Mouse (Mus musculus) intestine, embryonic 15.5 days (tissue): Measurements from ENCODE around the gene Olfr221. TPM values are rescaled to one million over a fixed set of nuclear protein-coding genes. Genes with fewer than 3 reads are reported as not detected.

ENCODE experiments used
- ATAC-seq: fragments of 200-750 bp; cut with Nextera tagmentation; 2 replicates; pipeline ENCODE4 v1.8.0; 2017; ENCODE audit warnings: moderate TSS enrichment, moderate library complexity
- H3K27ac ChIP-seq: fragments of 300-500 bp; sonication (generic); 2 replicates; pipeline ENCODE4 v1.5.1; 2015; ENCODE audit warnings: mild to moderate bottlenecking, inconsistent platforms
- H3K27me3 ChIP-seq: fragments of 300-500 bp; sonication (generic); replicated peaks from 2 replicates; pipeline ENCODE4 v1.6.1; 2015; ENCODE audit warnings: inconsistent platforms
- H3K36me3 ChIP-seq: fragments of 300-500 bp; sonication (generic); 2 replicates; pipeline ENCODE4 v1.6.1; 2015; ENCODE audit warnings: inconsistent platforms
- H3K4me1 ChIP-seq: fragments of 300-500 bp; sonication (generic); replicated peaks from 2 replicates; pipeline ENCODE4 v1.6.1; 2015; ENCODE audit warnings: inconsistent platforms
- H3K4me2 ChIP-seq: fragments of 300-500 bp; sonication (generic); replicated peaks from 2 replicates; pipeline ENCODE4 v1.6.1; 2015; ENCODE audit warnings: mild to moderate bottlenecking, inconsistent platforms
- H3K4me3 ChIP-seq: fragments of 300-500 bp; sonication (generic); replicated peaks from 2 replicates; pipeline ENCODE4 v1.5.1; 2015; ENCODE audit warnings: inconsistent platforms
- H3K9ac ChIP-seq: fragments of 300-500 bp; sonication (generic); 2 replicates; pipeline ENCODE4 v1.6.1; 2015; ENCODE audit warnings: inconsistent platforms
- H3K9me3 ChIP-seq: fragments of 300-500 bp; sonication (generic); 2 replicates; pipeline ENCODE4 v1.6.1; 2016; ENCODE audit warnings: inconsistent platforms
- WGBS: fragments of 180-500 bp; shearing (Covaris S2); methylation state at CpG from one replicate; pipeline ENCODE4 v1.1.7; 2015; 5-methylcytosine and 5-hydroxymethylcytosine counted together
- polyA plus RNA-seq: library from polyadenylated mRNA; unstranded; fragments of >200 nt; fragmentation: Nextera tagmentation; extraction: Ambion mirVana; gene quantifications from 2 replicates; pipeline ENCODE4 v1.2.1, GENCODE M21; 2015

Olfr221 gene
- polyA plus RNA-seq, 1 experiment from 2014 or later = not detected

DNA sequence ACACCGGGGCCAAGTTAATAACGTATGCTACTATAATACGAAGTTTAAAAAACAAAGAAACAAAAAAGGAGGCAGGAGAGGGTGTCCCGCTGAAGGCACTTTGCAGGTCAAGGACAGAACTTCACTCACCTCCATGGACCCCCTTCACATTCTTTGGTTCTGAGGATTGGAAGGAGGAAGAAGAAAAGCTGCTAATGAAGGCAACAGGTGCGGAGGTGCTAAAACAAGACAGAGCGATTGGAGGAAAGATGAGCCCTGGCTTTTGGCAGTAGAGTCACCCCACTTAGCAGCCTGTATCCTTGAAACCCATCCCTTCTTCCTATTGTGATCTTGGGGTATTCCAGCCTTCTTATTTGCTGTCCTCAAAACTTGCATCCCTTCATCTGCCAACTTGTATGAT, 32.4 kb downstream of the Olfr221 start:
- H3K4me2 ChIP-seq = no peak overlapping the region
- peaks cover 31% of the 10 kb centered on the region for H3K36me3 ChIP-seq
- H3K27me3 ChIP-seq = no peaks in the 10 kb centered on the region
- H3K9me3 ChIP-seq = no peaks in the 10 kb centered on the region
- no peak for ATAC-seq
- H3K4me1 ChIP-seq = peaks cover 22% of the 10 kb centered on the region
- 73% methylated on average over 6 of the region's 6 CpGs for WGBS
- no peak overlapping the region for H3K9ac ChIP-seq
- no peak overlapping the region for H3K27ac ChIP-seq
- no peak overlapping the region for H3K4me3 ChIP-seq

DNA sequence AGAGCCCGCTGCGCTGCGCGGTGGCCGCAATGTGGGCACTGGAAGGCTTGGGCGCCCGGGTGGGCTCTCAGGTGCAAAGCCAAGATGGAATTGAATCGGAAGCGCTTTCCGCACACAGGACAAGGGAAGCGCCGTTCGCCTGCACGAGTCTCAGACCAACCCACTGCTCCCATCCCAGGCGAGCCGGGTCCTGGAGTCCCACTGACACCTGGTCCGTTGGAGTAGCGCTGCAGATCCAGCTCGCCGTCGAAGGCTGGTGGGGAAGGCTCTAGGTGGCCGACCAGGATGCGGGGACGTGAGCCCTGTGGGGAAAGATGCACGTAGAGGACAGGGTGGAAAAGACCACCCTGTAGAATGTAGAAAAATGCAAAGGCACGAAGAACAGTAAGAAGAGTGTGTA, 32.9 kb downstream of the Olfr221 start:
- no peak overlapping the region for H3K4me3 ChIP-seq
- peaks cover 22% of the 10 kb centered on the region for H3K4me1 ChIP-seq
- no peak overlapping the region for H3K9ac ChIP-seq
- H3K9me3 ChIP-seq = no peaks in the 10 kb centered on the region
- 66% methylated on average over 26 of the region's 26 CpGs for WGBS
- no peak overlapping the region; the same call in 1 of the 2 replicates for H3K4me2 ChIP-seq
- H3K27me3 ChIP-seq = no peaks in the 10 kb centered on the region
- ATAC-seq = no peak
- H3K36me3 ChIP-seq = peaks cover 35% of the 10 kb centered on the region
- H3K27ac ChIP-seq = no peak overlapping the region

DNA sequence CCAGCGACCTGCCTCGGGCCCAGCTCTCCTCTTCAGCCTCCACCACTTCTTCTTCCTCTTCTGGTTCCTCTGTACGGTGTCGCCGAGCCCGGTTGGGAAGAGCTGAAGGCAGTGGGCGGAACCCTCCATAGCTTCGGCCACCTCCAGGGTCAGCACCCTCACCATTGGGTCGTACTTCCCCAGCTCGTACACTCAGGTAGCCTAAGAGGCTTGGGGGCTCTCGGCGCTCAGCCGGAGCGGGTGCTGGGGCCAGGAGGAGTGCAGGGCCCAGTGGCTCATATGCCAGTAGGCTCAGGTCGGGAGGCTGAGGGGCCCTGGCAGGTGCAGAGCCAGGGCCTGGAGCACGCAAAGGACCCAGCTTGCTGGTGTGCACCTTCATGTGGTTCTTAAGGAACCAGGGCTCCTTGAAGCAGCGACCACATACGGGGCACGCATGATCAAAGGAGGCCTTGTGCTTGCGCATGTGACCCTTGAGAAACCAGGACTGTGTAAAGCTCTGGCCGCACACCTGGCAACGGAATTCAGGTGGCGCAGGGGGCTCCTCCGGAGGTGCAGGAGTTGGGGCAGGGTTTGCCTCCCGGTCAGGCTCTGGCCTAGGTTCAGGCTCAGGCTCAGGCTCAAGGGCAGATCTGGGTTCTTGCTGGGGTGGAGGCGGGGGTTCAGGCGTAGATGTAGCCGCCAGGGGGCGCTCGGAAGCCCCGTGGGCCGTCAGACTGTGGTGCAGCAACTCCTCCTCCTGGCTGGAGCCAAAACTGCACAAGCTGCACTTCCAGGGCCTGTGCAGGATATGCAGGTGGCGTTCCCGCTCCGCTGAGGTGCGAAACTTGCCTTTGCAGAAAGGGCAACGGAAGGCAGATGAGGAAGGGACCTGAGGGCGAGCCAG, 33.7 kb downstream of the Olfr221 start:
- no peak overlapping the region; the same call in 1 of the 2 replicates for H3K4me2 ChIP-seq
- peak; percentile 79 for ATAC-seq
- 58% methylated on average over 38 of the region's 38 CpGs for WGBS

DNA sequence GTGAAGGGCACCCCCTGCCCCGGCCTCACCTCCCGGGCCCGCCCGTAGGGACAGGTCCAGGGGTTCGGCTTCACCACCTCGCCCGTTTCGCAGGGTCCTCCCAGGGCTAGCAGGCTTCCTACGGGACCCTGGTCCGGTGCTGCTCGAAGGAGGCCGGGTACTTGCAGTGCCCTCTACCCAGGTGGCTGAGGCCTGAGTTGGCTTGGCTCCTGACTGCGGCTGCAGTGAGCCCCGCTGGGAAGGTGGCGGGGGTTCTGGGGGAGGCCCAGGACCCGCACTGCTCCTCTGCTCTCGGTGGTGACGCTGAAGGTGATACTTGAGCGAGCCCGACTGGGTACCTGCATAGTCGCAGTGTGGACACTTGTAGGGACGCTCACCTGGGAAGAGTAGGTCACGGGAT, 35.5 kb downstream of the Olfr221 start:
- H3K36me3 ChIP-seq = peaks cover 52% of the 10 kb centered on the region
- H3K9me3 ChIP-seq = no peaks in the 10 kb centered on the region
- no peak overlapping the region for H3K27ac ChIP-seq
- no peak overlapping the region for H3K4me2 ChIP-seq
- no peak for ATAC-seq
- peaks cover 22% of the 10 kb centered on the region for H3K4me1 ChIP-seq
- no peak overlapping the region for H3K4me3 ChIP-seq
- no peak overlapping the region for H3K9ac ChIP-seq
- 94% methylated on average over 23 of the region's 23 CpGs for WGBS
- H3K27me3 ChIP-seq = no peaks in the 10 kb centered on the region

More for the DNA sequence above, 33.7 kb downstream of the Olfr221 start:
- no peak overlapping the region for H3K27ac ChIP-seq
- peaks cover 22% of the 10 kb centered on the region for H3K4me1 ChIP-seq
- no peaks in the 10 kb centered on the region for H3K27me3 ChIP-seq
- H3K9ac ChIP-seq = no peak overlapping the region; the same call in 1 of the 2 replicates
- H3K9me3 ChIP-seq = no peaks in the 10 kb centered on the region
- no peak overlapping the region for H3K4me3 ChIP-seq
- peaks cover 39% of the 10 kb centered on the region for H3K36me3 ChIP-seq

DNA sequence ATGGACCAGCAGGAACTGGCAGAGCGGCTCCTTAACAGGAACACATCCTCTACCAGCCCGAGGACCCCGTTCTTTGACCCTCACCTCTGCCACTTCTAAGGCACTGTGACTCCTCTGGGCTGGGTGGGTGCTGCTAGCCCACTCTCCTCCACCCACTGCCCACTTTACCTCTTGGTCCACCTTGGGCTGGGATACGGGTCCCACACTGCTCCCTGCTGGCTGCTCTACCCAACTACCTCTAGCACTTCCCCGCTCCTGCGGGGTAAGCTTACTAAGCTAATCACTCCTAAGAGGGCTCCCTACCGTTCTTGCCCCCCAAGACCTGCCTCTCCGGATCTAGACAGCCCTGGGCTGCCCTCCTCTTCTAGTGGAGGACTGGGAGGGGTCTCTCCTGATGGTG, 36.0 kb downstream of the Olfr221 start:
- no peak overlapping the region for H3K27ac ChIP-seq
- 68% methylated on average over 8 of the region's 8 CpGs for WGBS
- no peak overlapping the region for H3K9ac ChIP-seq
- no peaks in the 10 kb centered on the region for H3K9me3 ChIP-seq
- H3K4me2 ChIP-seq = no peak overlapping the region
- H3K4me1 ChIP-seq = peaks cover 18% of the 10 kb centered on the region
- no peak for ATAC-seq
- H3K36me3 ChIP-seq = peaks cover 52% of the 10 kb centered on the region
- no peaks in the 10 kb centered on the region for H3K27me3 ChIP-seq
- H3K4me3 ChIP-seq = no peak overlapping the region

DNA sequence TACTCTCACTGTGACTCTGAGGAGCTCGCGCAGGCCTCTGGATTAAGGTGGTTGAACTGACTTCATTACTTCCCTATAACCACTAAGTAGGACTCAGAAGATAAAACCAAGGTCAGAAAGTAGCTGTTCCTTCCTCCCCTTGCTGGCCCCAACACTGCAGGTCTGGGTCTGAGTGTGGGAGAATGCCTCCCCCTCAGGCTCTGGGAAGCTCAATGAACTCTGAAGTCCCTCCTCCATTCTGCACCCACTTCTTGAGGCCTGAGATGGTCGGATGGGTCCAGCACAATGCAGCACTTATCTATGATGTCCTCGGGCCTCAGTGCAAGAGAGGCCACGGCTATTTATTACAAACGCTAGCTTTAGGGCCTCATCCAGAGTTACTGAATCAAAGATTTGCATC, 36.6 kb downstream of the Olfr221 start:
- H3K36me3 ChIP-seq = peaks cover 52% of the 10 kb centered on the region
- H3K4me2 ChIP-seq = no peak overlapping the region
- no peak overlapping the region for H3K27ac ChIP-seq
- H3K4me3 ChIP-seq = no peak overlapping the region
- peaks cover 15% of the 10 kb centered on the region for H3K4me1 ChIP-seq
- H3K9ac ChIP-seq = no peak overlapping the region
- H3K9me3 ChIP-seq = no peaks in the 10 kb centered on the region
- 73% methylated on average over 6 of the region's 6 CpGs for WGBS
- ATAC-seq = no peak
- H3K27me3 ChIP-seq = no peaks in the 10 kb centered on the region

DNA sequence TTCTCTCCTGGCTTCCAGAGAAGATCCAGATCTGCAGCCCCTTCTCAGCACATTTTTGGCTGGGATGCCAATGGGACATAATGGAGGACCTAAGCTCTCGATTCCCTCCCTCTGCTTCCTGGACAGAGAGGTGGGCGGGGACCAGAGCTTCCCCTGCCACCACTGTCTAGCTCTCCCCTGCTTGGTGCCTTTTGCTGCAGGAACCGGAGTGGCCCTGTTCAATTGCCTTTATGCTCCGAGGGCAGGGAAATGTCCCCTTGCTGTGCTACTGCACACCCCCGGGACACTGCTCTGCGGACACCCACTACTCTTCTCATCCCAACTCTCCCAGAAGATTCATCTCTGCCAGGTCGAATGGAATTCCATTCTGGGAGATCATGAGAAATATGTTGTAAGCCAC, 37.1 kb downstream of the Olfr221 start:
- 0 out of 2 replicates have a peak overlapping the region, but pooled peaks have one; percentile 17 for H3K27ac ChIP-seq
- H3K4me3 ChIP-seq = no peak overlapping the region
- no peak for ATAC-seq
- H3K4me2 ChIP-seq = no peak overlapping the region
- 66% methylated on average over 7 of the region's 7 CpGs for WGBS
- no peak overlapping the region for H3K9ac ChIP-seq
- peaks cover 10% of the 10 kb centered on the region for H3K4me1 ChIP-seq
- H3K9me3 ChIP-seq = no peaks in the 10 kb centered on the region
- H3K27me3 ChIP-seq = no peaks in the 10 kb centered on the region
- H3K36me3 ChIP-seq = peaks cover 52% of the 10 kb centered on the region

DNA sequence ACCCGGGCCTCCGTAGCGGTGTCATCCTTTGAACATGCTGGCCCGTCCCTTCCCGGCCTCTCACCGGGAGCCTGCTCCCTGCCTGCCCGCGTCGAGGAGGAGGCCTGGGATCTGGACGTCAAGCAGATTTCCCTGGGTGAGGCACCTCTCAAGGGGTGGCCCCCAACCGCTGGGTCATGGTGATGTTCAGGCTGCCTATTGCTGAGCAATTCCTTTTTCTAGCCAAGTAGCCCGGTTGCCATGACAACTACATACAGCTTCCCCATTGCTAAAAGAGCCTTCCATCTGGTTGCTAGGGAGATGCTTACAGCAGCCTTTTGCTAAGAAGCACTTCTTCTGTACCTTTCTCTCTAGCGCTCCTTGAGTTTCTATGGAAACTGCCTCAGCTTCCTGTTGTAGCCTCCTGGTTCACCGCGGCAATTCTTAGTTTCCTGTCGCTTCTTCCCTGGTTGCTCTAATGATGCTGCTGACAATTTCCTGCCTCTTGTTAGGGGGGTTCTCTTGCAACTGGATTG, 38.2 kb downstream of the Olfr221 start:
- 44% methylated on average over 16 of the region's 16 CpGs for WGBS

DNA sequence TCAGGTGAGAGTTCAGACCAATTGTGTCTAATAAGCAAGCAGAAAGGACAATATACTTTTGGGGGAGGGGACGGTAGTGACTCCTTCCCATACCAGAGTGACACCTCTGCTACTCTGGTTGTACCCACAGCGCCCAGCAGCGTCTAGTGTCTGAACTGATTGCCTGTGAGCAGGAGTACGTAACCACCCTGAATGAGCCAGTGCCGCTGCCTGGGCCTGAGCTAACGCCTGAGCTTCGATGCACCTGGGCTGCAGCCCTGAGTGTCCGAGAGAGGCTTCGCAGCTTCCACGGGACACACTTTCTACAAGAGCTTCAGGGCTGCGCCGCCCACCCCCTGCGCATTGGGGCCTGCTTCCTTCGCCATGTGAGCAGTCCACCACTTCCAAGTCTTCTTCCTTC, 44.8 kb downstream of the Olfr221 start:
- peaks cover 49% of the 10 kb centered on the region for H3K36me3 ChIP-seq
- no peak overlapping the region for H3K4me3 ChIP-seq
- no peaks in the 10 kb centered on the region for H3K4me1 ChIP-seq
- no peak overlapping the region for H3K27ac ChIP-seq
- WGBS = 91% methylated on average over 14 of the region's 14 CpGs
- no peak for ATAC-seq
- H3K27me3 ChIP-seq = no peaks in the 10 kb centered on the region
- no peak overlapping the region for H3K4me2 ChIP-seq
- H3K9ac ChIP-seq = no peak overlapping the region
- no peaks in the 10 kb centered on the region for H3K9me3 ChIP-seq

More for the DNA sequence above, 38.2 kb downstream of the Olfr221 start:
- Histone ChIP-seq H3K4me1 (peaks cover 7% of the 10 kb centered on the region), H3K9me3 (no peaks in the 10 kb centered on the region), H3K4me2 (no peak overlapping the region), H3K36me3 (peaks cover 55% of the 10 kb centered on the region), H3K9ac (no peak overlapping the region), H3K27ac (no peak overlapping the region), H3K4me3 (no peak overlapping the region), H3K27me3 (no peaks in the 10 kb centered on the region)
- ATAC-seq = peak; percentile 18; the same call in 1 of the 2 replicates

DNA sequence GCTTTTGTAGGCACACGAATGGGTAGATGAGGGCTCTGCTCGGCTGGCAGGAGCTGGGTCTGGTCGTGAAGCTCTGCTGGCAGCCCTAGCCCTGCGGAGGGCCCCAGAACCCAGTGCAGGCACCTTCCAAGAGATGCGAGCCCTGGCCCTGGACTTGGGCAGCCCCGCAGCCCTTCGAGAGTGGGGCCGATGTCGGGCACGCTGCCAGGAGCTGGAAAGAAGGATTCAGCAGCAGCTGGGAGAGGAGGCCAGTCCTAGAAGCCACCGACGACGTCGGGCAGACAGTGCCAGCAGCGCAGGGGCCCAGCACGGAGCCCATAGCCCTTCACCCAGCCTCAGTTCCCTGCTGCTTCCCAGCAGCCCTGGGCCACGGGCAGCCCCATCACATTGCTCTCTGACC, 45.4 kb downstream of the Olfr221 start:
- no peak overlapping the region for H3K9ac ChIP-seq
- no peaks in the 10 kb centered on the region for H3K27me3 ChIP-seq
- no peak for ATAC-seq
- no peaks in the 10 kb centered on the region for H3K9me3 ChIP-seq
- H3K4me2 ChIP-seq = no peak overlapping the region
- WGBS = 65% methylated on average over 17 of the region's 17 CpGs
- no peaks in the 10 kb centered on the region for H3K4me1 ChIP-seq
- H3K4me3 ChIP-seq = no peak overlapping the region
- H3K27ac ChIP-seq = no peak overlapping the region
- H3K36me3 ChIP-seq = peaks cover 45% of the 10 kb centered on the region

DNA sequence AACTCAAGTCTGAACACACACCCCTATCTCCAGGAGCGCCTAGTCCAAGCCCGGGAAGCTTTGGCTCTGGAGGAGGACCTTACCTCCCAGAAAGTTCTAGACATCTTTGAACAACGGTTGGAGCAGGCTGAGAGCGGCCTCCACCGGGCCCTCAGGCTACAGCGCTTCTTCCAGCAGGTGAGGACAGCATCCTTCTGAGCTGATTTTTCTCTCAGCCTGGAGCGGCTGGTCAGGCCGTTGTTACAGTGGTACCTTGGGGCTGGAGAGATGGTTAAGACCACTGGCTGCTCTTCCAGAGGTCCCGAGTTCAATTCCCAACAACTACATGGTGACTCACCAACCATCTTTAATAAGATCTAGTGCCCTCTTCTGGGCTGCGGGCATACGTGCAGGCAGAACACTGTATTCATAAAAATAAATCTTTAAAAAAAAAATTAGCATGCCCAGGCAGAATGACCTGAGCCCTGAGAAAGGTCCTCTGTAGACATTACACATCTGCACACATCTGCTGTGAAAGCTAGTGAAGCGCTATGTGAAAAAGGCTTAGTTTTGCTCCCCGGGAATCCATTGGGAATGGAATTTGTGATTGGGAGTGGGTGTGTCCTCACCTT, 45.9 kb downstream of the Olfr221 start:
- no peak overlapping the region for H3K27ac ChIP-seq
- no peak overlapping the region for H3K9ac ChIP-seq
- no peaks in the 10 kb centered on the region for H3K27me3 ChIP-seq
- H3K4me1 ChIP-seq = no peaks in the 10 kb centered on the region
- ATAC-seq = no peak
- H3K36me3 ChIP-seq = peaks cover 49% of the 10 kb centered on the region
- no peak overlapping the region for H3K4me3 ChIP-seq
- H3K9me3 ChIP-seq = no peaks in the 10 kb centered on the region
- H3K4me2 ChIP-seq = no peak overlapping the region
- WGBS = 89% methylated on average over 13 of the region's 13 CpGs

DNA sequence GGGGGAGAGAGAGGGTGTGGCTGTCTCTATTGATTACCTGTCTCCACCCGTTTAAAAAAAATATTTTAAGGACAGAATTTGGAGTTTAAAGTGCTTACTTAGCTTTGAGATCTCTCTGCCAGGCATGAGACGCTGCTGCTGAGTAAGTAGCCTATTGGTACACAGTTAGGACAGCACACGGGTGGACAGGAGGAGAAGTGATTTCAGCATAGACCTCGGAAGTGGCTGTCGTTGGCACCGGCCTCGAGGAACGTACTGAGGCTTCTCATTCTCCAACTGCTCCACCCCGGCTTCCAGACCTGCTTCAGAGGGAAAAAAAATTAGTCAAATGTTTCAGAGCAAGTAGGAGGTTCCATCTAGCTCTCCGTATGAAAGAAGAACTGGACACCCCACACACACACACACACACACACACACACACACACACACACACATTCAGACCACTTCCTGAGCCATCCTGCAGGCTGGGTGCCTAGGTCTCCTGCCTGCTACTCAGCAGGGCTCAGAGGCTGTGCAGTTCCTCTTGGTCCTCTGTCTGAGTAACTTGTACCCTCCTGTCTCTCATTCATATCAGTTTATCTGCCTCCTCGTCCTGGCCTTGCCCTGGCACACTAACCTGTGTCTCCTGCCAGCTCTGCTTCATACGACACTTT, 46.9 kb downstream of the Olfr221 start:
- Histone ChIP-seq H3K27me3 (no peaks in the 10 kb centered on the region), H3K4me2 (no peak overlapping the region), H3K4me1 (no peaks in the 10 kb centered on the region), H3K9ac (no peak overlapping the region), H3K36me3 (peaks cover 49% of the 10 kb centered on the region), H3K4me3 (no peak overlapping the region), H3K27ac (no peak overlapping the region), H3K9me3 (no peaks in the 10 kb centered on the region)
- ATAC-seq = no peak
- WGBS = 72% methylated on average over 12 of the region's 12 CpGs
